Mouse (Mus musculus) heart, embryonic 16.5 days (tissue): ENCODE data around the gene Gal3st2c. TPM values are rescaled to one million over a fixed set of nuclear protein-coding genes. Genes with fewer than 3 reads are reported as not detected.
"Not testable (repeated sequence)": the region's sequence is repeated elsewhere in the genome, so short reads cannot be mapped to it uniquely, and the experiment has no call there.

Source experiments
- ATAC-seq: fragments of 200-750 bp; cut with Nextera tagmentation; replicated peaks from 2 replicates; pipeline ENCODE4 v1.8.0; 2017; ENCODE audit warnings: moderate number of reproducible peaks; ENCODE audit not compliant: insufficient read depth, low FRiP score; ENCODE audit errors: extremely low read depth
- H3K27ac ChIP-seq: fragments of 300-500 bp; sonication (generic); 2 replicates; pipeline ENCODE4 v1.5.1; 2014; ENCODE audit warnings: mild to moderate bottlenecking, low read length, control low read depth, moderate library complexity
- H3K27me3 ChIP-seq: fragments of 300-500 bp; sonication (generic); 2 replicates; pipeline ENCODE4 v1.6.1; 2014; ENCODE audit warnings: low read length, mixed read lengths; ENCODE audit not compliant: control insufficient read depth, insufficient read depth
- H3K36me3 ChIP-seq: fragments of 300-500 bp; sonication (generic); 2 replicates; pipeline ENCODE4 v1.6.1; 2014; ENCODE audit not compliant: control insufficient read depth, insufficient read depth
- H3K4me1 ChIP-seq: fragments of 300-500 bp; sonication (generic); 2 replicates; pipeline ENCODE4 v1.6.1; 2014; ENCODE audit warnings: low read length, mixed read lengths; ENCODE audit not compliant: control insufficient read depth, insufficient read depth
- H3K4me2 ChIP-seq: fragments of 300-500 bp; sonication (generic); 2 replicates; pipeline ENCODE4 v1.6.1; 2014; ENCODE audit warnings: low read depth, mild to moderate bottlenecking, control low read depth, low read length
- H3K4me3 ChIP-seq: fragments of 300-500 bp; sonication (generic); 2 replicates; pipeline ENCODE4 v1.5.1; 2014; ENCODE audit warnings: mild to moderate bottlenecking, control low read depth, low read length
- H3K9ac ChIP-seq: fragments of 300-500 bp; sonication (generic); 2 replicates; pipeline ENCODE4 v1.6.1; 2014; ENCODE audit warnings: low read length, control low read depth
- H3K9me3 ChIP-seq: fragments of 300-500 bp; sonication (generic); replicated peaks from 2 replicates; pipeline ENCODE4 v1.6.1; 2016; ENCODE audit warnings: low read length; ENCODE audit not compliant: control insufficient read depth
- WGBS: fragments of 180-500 bp; shearing (Covaris S2); extraction: QIAGEN DNeasy Blood & Tissue Kit; methylation state at CpG from one replicate; pipeline ENCODE4 v1.1.7; 2014; 5-methylcytosine and 5-hydroxymethylcytosine counted together
- polyA plus RNA-seq: library from polyadenylated mRNA; unstranded; fragments of >200 nt; fragmentation: Nextera tagmentation; extraction: Ambion mirVana; gene quantifications from 2 replicates; pipeline ENCODE4 v1.2.1, GENCODE M21; 2015

Gene Gal3st2c
- polyA plus RNA-seq, 1 experiment from 2014 or later = 0.03 TPM

- H3K27ac ChIP-seq = no peak overlapping the region
Observed at GRCm38 (mm10) chr1:94055966-94056365, 65.7 kb downstream of the Gal3st2c start.

GRCm38 (mm10) chr1:94057401-94057800, 67.1 kb downstream of the Gal3st2c start:
- Histone ChIP-seq H3K27me3 (no peaks in the 10 kb centered on the region), H3K9ac (no peak overlapping the region), H3K4me1 (no peaks in the 10 kb centered on the region), H3K27ac (no peak overlapping the region), H3K9me3 (no peaks in the 10 kb centered on the region), H3K4me2 (no peak overlapping the region), H3K36me3 (no peaks in the 10 kb centered on the region), H3K4me3 (no peak overlapping the region)
- ATAC-seq = no peak
- WGBS = 95% methylated on average over 2 of the region's 2 CpGs

More at GRCm38 (mm10) chr1:94055966-94056365, 65.7 kb downstream of the Gal3st2c start:
- 32% methylated on average over 3 of the region's 3 CpGs for WGBS
- no peak overlapping the region for H3K4me3 ChIP-seq
- no peak overlapping the region for H3K4me2 ChIP-seq
- ATAC-seq = no peak
- no peaks in the 10 kb centered on the region for H3K4me1 ChIP-seq
- no peaks in the 10 kb centered on the region for H3K9me3 ChIP-seq
- H3K36me3 ChIP-seq = no peaks in the 10 kb centered on the region
- H3K9ac ChIP-seq = no peak overlapping the region
- H3K27me3 ChIP-seq = no peaks in the 10 kb centered on the region

- not testable (repeated sequence) for H3K4me3 ChIP-seq, ATAC-seq, H3K27ac ChIP-seq, H3K9ac ChIP-seq, H3K4me1 ChIP-seq, H3K27me3 ChIP-seq, H3K36me3 ChIP-seq, H3K9me3 ChIP-seq, H3K4me2 ChIP-seq
- WGBS = 72% methylated on average over 1 of the region's 1 CpGs
Observed at GRCm38 (mm10) chr1:94058281-94058680, 68.0 kb downstream of the Gal3st2c start.

Other genes with a start within 250 kb of the Gal3st2c start
- gene Atg4b, start 239.0 kb upstream of the Gal3st2c start, polyA plus RNA-seq = 54.8 and 61.8 TPM in 2 replicates
- 54.3 and 54.4 TPM in 2 replicates for gene Thap4, start 235.6 kb upstream of the Gal3st2c start, polyA plus RNA-seq
- 154 and 172 TPM in 2 replicates for gene Dtymk, start 188.6 kb upstream of the Gal3st2c start, polyA plus RNA-seq
- 13.0 and 13.4 TPM in 2 replicates for gene Ing5, start 186.5 kb upstream of the Gal3st2c start, polyA plus RNA-seq
- gene D2hgdh, start 165.6 kb upstream of the Gal3st2c start, polyA plus RNA-seq = 17.9 and 18.5 TPM in 2 replicates
- gene Gal3st2, start 129.2 kb upstream of the Gal3st2c start, polyA plus RNA-seq = 0.14 TPM in 1 of 2 replicates, not detected in the other
- 0.14 and 0.18 TPM in 2 replicates for gene Gal3st2b, start 72.2 kb upstream of the Gal3st2c start, polyA plus RNA-seq
- gene Neu4, start 29.9 kb downstream of the Gal3st2c start, polyA plus RNA-seq = not detected in 2 replicates
- gene Pdcd1, start 62.0 kb downstream of the Gal3st2c start, polyA plus RNA-seq = 2.1 and 3.7 TPM in 2 replicates